Mouse (Mus musculus) spleen, adult 2 months (tissue): ENCODE results near the gene Lrrc4c. TPM values are rescaled to one million over a fixed set of nuclear protein-coding genes. Genes with fewer than 3 reads are reported as not detected.
A peak's percentile ranks its signal among the peaks of the same experiment; 100 is the strongest.

Experiments
- DNase-seq, 2 experiments: peaks; one replicate each; pipeline versions ENCODE4 v3.0.0 to v3.0.0-alpha.2; 2012 to 2021; ENCODE audit warnings: low spot score in 2 of 2, low read depth in 1 of 2
- H3K27ac ChIP-seq: fragments of 200-500 bp; 2 replicates; pipeline ENCODE4 v1.5.1; 2012; ENCODE audit warnings: low read length, inconsistent platforms; ENCODE audit not compliant: insufficient read depth
- H3K27me3 ChIP-seq: fragments of 200-500 bp; 2 replicates; pipeline ENCODE4 v1.6.1; 2012; ENCODE audit warnings: mild to moderate bottlenecking, moderate library complexity, low read length, inconsistent platforms; ENCODE audit not compliant: control insufficient read depth, insufficient read depth
- H3K36me3 ChIP-seq: fragments of 200-500 bp; 2 replicates; pipeline ENCODE4 v1.6.1; 2012; ENCODE audit warnings: mild to moderate bottlenecking, low read length, inconsistent platforms; ENCODE audit not compliant: control insufficient read depth, insufficient read depth
- H3K4me1 ChIP-seq: fragments of 200-500 bp; 2 replicates; pipeline ENCODE4 v1.6.1; 2011; ENCODE audit warnings: inconsistent platforms; ENCODE audit not compliant: control insufficient read depth, insufficient read depth, insufficient read length
- H3K4me3 ChIP-seq: fragments of 200-500 bp; 2 replicates; pipeline ENCODE4 v1.5.1; 2011; ENCODE audit warnings: mild to moderate bottlenecking, inconsistent platforms; ENCODE audit not compliant: insufficient read depth, insufficient read length; ENCODE audit errors: extremely low read depth
- CTCF ChIP-seq: fragments of 200-500 bp; IDR thresholded peaks from 2 replicates; pipeline ENCODE4 v1.5.1; 2011; ENCODE audit warnings: mild to moderate bottlenecking, inconsistent platforms; ENCODE audit not compliant: insufficient read depth, insufficient read length, insufficient replicate concordance; ENCODE audit errors: extremely low read depth
- POLR2A ChIP-seq: fragments of 200-500 bp; IDR thresholded peaks from 2 replicates; pipeline ENCODE4 v1.6.1; 2011; ENCODE audit warnings: low read depth, low read length, inconsistent platforms
- WGBS: fragments of 180-500 bp; shearing (Covaris S2); methylation state at CpG from one replicate; pipeline ENCODE4 v1.1.7; 2018; 5-methylcytosine and 5-hydroxymethylcytosine counted together
- polyA plus RNA-seq: library from polyadenylated mRNA; depleted of rRNA; stranded (reverse); fragments of >200 nt; gene quantifications from 2 replicates; pipeline ENCODE4 v1.2.3, GENCODE M21; 2012

The Lrrc4c gene
- polyA plus RNA-seq, 1 experiment = 0.43 TPM

DNA sequence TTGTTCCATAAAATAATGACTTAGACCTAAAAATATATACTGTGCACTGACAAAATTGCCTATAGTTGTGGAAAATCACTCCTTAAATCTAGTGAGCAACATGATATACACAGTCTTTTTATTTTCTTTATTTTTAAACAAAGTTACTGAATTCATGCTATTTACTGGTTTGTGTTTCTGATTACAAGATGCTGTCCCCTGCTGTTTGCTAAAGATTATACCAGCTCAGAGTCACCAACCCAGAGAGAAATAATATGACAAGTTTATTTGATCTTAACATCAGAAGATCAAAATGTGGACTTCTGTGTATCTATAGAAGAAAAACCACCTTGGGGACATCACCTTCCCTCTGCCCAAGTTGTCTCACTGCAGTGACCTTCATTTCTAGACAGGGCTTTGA, 1145.6 kb downstream of the Lrrc4c start:
- no peak overlapping the region for H3K27ac ChIP-seq
- H3K27me3 ChIP-seq = no peaks in the 10 kb centered on the region
- DNase-seq = no peak
- H3K4me3 ChIP-seq = no peak overlapping the region
- H3K36me3 ChIP-seq = no peaks in the 10 kb centered on the region
- TF ChIP-seq POLR2A (no peak), CTCF (no peak)
- H3K4me1 ChIP-seq = no peaks in the 10 kb centered on the region

DNA sequence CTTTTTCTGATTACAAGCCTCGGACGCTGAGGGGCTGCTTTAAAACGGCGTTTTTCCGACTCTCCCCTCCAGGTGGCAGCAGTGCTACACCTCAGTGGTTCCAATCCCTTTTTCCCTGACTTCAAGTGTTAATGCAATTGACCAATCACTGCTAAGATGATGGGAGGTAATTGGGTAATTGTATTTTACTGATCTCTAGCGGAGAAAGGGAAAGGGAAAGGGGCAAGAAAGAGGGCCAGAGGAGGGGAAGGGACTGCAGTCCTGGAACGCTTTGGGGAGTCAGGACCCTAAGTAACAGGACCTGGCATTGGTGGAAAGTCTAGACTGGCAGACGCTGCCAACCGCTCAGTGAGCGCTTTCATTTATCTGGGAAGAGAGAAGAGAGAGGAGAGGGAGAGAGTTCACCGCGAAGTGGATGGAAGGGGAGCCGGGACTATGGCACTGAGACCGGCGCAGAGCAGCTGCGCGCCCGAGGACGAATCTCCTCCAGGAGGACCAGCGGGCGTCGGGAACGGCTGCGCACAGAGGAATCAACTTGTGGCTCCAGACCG, 1148.3 kb downstream of the Lrrc4c start:
- H3K4me3 ChIP-seq = peak overlapping the region; percentile 33
- no peaks in the 10 kb centered on the region for H3K36me3 ChIP-seq
- no peaks in the 10 kb centered on the region for H3K27me3 ChIP-seq
- no peak for TF ChIP-seq CTCF
- no peak for TF ChIP-seq POLR2A
- DNase-seq = no peak
- H3K4me1 ChIP-seq = no peaks in the 10 kb centered on the region
- H3K27ac ChIP-seq = no peak overlapping the region
- WGBS = 3% methylated on average over 25 of the region's 25 CpGs

DNA sequence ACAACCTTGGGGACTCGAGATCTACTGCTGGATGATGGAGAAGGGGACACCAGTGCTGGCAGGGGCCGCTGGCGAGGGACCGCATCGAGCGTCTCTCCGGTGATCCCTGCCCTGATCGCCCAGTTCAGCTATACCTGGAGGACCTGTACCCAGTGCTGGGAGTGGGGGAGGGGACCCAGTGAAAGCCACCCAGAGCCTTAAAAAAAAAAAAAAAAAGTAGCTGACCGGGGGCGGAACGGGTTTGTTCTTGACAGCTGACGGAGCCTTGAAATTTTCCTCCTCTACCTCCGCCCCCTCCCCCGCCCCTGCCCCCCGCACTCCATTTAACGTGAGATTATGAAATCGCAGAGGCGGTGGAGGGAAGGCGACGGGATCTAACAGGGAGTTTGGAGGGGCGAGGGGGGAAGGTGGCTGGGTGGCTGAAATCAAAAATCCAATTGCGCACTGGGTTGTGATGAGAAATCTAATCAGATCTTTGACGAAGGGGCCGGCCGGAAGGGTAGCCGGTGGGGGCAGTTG, 1149.1 kb downstream of the Lrrc4c start:
- 3% methylated on average over 26 of the region's 26 CpGs for WGBS
- DNase-seq = no peak
- Histone ChIP-seq H3K4me3 (peak overlapping the region; percentile 36; the same call in 1 of the 2 replicates), H3K36me3 (no peaks in the 10 kb centered on the region), H3K4me1 (no peaks in the 10 kb centered on the region), H3K27me3 (no peaks in the 10 kb centered on the region), H3K27ac (no peak overlapping the region)
- TF ChIP-seq POLR2A = no peak
- TF ChIP-seq CTCF = no peak

DNA sequence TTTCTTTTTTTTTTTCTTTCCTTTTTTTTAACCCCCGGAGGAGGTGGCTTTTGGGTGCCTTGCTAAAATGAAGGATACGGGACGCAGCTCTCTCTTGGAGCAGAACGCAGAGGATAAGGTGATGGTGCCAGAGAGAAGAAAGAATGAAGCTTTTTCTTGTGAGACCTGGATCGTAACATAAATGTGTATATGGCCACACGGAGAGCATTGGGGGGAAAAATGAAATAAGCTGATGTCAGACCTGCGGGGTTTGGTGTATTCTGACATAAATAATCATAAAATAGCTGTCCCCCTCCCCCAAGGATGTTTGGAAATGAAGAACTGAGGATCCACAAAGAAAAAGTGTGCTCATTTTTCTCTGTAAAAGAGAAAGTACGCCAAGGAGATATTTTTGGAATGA, 1149.7 kb downstream of the Lrrc4c start:
- H3K36me3 ChIP-seq = no peaks in the 10 kb centered on the region
- no peaks in the 10 kb centered on the region for H3K27me3 ChIP-seq
- no peak overlapping the region for H3K4me3 ChIP-seq
- no peaks in the 10 kb centered on the region for H3K4me1 ChIP-seq
- DNase-seq = no peak
- 11% methylated on average over 8 of the region's 8 CpGs for WGBS
- H3K27ac ChIP-seq = no peak overlapping the region
- TF ChIP-seq CTCF (no peak), POLR2A (no peak)

DNA sequence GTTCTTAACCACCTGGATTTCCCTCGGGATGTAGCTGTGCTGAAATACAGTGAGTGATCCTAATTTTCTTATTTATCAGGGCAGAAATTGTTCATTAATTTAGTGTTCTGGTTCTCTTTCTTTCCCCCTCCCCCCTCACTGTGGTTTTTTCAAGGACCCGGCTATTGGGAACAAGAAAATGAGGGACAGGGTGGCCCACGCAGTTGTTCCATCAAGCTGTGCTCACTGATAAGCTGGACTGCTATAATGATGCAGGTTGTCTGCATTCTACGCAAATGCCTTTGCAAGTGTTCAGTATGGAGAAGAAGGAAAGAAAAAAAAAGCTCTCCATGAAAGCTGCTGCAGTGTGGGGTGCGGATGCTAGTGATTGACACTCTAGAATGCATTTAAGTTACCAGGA, 1150.4 kb downstream of the Lrrc4c start:
- TF ChIP-seq POLR2A (no peak), CTCF (no peak)
- Histone ChIP-seq H3K27me3 (no peaks in the 10 kb centered on the region), H3K4me1 (no peaks in the 10 kb centered on the region), H3K27ac (no peak overlapping the region), H3K4me3 (no peak overlapping the region; the same call in 1 of the 2 replicates), H3K36me3 (no peaks in the 10 kb centered on the region)
- DNase-seq = no peak
- WGBS = 32% methylated on average over 5 of the region's 5 CpGs

DNA sequence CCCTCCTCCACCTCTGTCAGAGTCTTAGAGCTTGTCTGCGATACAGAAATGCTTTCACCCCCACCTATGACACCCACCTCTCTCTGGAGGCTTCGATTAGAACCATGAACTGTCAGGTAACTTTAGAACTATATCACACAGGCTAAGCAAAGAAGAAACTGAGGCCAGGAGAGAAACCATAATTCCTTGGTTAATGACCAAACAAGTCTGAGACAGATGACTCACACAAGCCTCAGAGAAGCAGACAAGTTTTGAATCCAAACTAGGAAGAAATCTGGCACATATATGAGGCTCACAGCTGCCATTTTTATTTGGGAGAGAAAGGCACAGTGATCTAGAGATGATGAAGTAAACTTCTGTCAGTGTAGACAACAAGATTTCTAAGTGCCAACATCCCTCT, 1151.4 kb downstream of the Lrrc4c start:
- TF ChIP-seq POLR2A (no peak), CTCF (no peak)
- no peak overlapping the region for H3K4me3 ChIP-seq
- WGBS = 38% methylated on average over 2 of the region's 2 CpGs
- no peaks in the 10 kb centered on the region for H3K36me3 ChIP-seq
- H3K4me1 ChIP-seq = no peaks in the 10 kb centered on the region
- no peaks in the 10 kb centered on the region for H3K27me3 ChIP-seq
- DNase-seq = no peak
- no peak overlapping the region for H3K27ac ChIP-seq

DNA sequence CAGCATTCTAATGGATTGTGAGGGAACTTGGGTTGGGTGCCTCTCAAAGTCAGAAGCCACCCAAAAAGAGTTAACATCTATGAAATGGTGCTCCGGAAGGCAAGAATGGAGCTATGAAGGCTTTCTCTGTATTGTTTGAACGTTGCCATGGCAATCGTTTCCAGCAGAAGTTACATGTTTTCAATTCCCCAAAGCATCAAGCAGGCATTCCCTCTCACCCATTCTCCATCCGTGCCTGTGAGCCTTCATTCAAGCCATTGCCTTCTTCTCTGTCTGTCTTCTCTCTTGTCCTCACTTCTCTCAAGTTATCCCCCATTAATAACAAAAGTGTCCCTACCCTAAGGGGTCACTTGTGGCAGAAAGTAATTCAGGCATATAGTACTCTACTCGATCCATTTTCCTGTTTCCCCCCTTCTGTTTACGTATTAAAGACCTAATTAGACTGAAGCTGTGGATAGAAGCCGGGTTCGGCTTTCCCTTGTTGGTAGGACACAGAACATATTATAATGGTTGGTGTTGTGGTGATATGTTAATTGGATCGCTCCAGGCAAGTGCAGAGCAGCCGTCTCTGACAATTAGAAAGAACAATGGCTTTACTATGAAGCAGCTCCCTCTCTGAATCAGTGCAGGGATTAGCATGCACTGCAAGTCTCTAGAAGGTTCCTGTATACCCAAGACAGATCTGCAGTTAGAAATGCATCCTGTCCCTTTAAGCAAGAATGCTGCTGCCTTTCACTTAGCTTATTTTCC, 1160.4 kb downstream of the Lrrc4c start:
- no peak for DNase-seq
- 82% methylated on average over 10 of the region's 10 CpGs for WGBS
- Histone ChIP-seq H3K27ac (no peak overlapping the region), H3K4me3 (no peak overlapping the region), H3K36me3 (no peaks in the 10 kb centered on the region), H3K27me3 (no peaks in the 10 kb centered on the region), H3K4me1 (no peaks in the 10 kb centered on the region)
- TF ChIP-seq CTCF (no peak), POLR2A (no peak)
